Mouse (Mus musculus): ENCODE results near the gene Gm10799. TPM values are rescaled to one million over a fixed set of nuclear protein-coding genes. Genes with fewer than 3 reads are reported as not detected.
"Not testable (repeated sequence)": the region's sequence is repeated elsewhere in the genome, so short reads cannot be mapped to it uniquely, and the experiment has no call there.

The Gm10799 gene
- polyA plus RNA-seq, 1 experiment, result not detected

- TF ChIP-seq CTCF (IDR thresholded peaks at IDR 0.05; ENCODE audit: borderline replicate concordance, insufficient read depth, low read length) (no peak), POLR2A (IDR thresholded peaks at IDR 0.05; ENCODE audit: low read depth, low read length) (0 out of 2 replicates have a peak, but pooled peaks have one; percentile 33)
- Histone ChIP-seq H3K4me1 (ENCODE audit: control insufficient read depth, insufficient read depth, low read length) (no peaks in the 10 kb centered on the region), H3K27ac (ENCODE audit: insufficient read depth, low read length) (no peak within 1 kb of the TSS), H3K4me3 (ENCODE audit: insufficient read depth, low read length) (peak within 1 kb of the TSS; percentile 22)
Measured at GRCm38 (mm10) chr2:104069704-104070185, 1.4 kb upstream of the Gm10799 start, which contains the start of gene Cd59b. Gene Cd59b (plus strand): TSS chr2:104069849.

- not testable (repeated sequence) for H3K27ac ChIP-seq (ENCODE audit: insufficient read depth, low read length); H3K4me1 ChIP-seq (ENCODE audit: control insufficient read depth, insufficient read depth, low read length); H3K4me3 ChIP-seq (ENCODE audit: insufficient read depth, low read length)
Measured at GRCm38 (mm10) chr2:104065526-104065925, 2.8 kb downstream of the Gm10799 start, which contains the start of gene Gm10912. Gene Gm10912 (plus strand): TSS chr2:104065826.

GRCm38 (mm10) chr2:104064152-104064551 lies 4.2 kb downstream of the Gm10799 start:
- TF ChIP-seq POLR2A (IDR thresholded peaks at IDR 0.05; ENCODE audit: low read depth, low read length) (no peak), CTCF (IDR thresholded peaks at IDR 0.05; ENCODE audit: borderline replicate concordance, insufficient read depth, low read length) (no peak)
- Histone ChIP-seq H3K4me1 (ENCODE audit: control insufficient read depth, insufficient read depth, low read length) (no peaks in the 10 kb centered on the region), H3K27ac (ENCODE audit: insufficient read depth, low read length) (no peak overlapping the region), H3K4me3 (ENCODE audit: insufficient read depth, low read length) (no peak overlapping the region)

GRCm38 (mm10) chr2:104062665-104063064 lies 5.7 kb downstream of the Gm10799 start:
- no peaks in the 10 kb centered on the region for H3K4me1 ChIP-seq (ENCODE audit: control insufficient read depth, insufficient read depth, low read length)
- H3K27ac ChIP-seq (ENCODE audit: insufficient read depth, low read length), result no peak overlapping the region
- TF ChIP-seq POLR2A (IDR thresholded peaks at IDR 0.05; ENCODE audit: low read depth, low read length) (no peak), CTCF (IDR thresholded peaks at IDR 0.05; ENCODE audit: borderline replicate concordance, insufficient read depth, low read length) (no peak)
- no peak overlapping the region for H3K4me3 ChIP-seq (ENCODE audit: insufficient read depth, low read length)

GRCm38 (mm10) chr2:104060996-104061395 lies 7.4 kb downstream of the Gm10799 start:
- no peaks in the 10 kb centered on the region for H3K4me1 ChIP-seq (ENCODE audit: control insufficient read depth, insufficient read depth, low read length)
- no peak overlapping the region for H3K27ac ChIP-seq (ENCODE audit: insufficient read depth, low read length)
- TF ChIP-seq POLR2A (IDR thresholded peaks at IDR 0.05; ENCODE audit: low read depth, low read length) (no peak), CTCF (IDR thresholded peaks at IDR 0.05; ENCODE audit: borderline replicate concordance, insufficient read depth, low read length) (no peak)
- no peak overlapping the region for H3K4me3 ChIP-seq (ENCODE audit: insufficient read depth, low read length)

- H3K4me3 ChIP-seq (ENCODE audit: insufficient read depth, low read length), result no peak overlapping the region
- no peaks in the 10 kb centered on the region for H3K4me1 ChIP-seq (ENCODE audit: control insufficient read depth, insufficient read depth, low read length)
- no peak overlapping the region for H3K27ac ChIP-seq (ENCODE audit: insufficient read depth, low read length)
- no peak for TF ChIP-seq CTCF (IDR thresholded peaks at IDR 0.05; ENCODE audit: borderline replicate concordance, insufficient read depth, low read length)
Measured at GRCm38 (mm10) chr2:104059786-104060185, 8.6 kb downstream of the Gm10799 start.

GRCm38 (mm10) chr2:104058954-104059353 lies 9.4 kb downstream of the Gm10799 start:
- H3K4me3 ChIP-seq (ENCODE audit: insufficient read depth, low read length), result no peak overlapping the region
- no peaks in the 10 kb centered on the region for H3K4me1 ChIP-seq (ENCODE audit: control insufficient read depth, insufficient read depth, low read length)
- no peak overlapping the region for H3K27ac ChIP-seq (ENCODE audit: insufficient read depth, low read length)
- TF ChIP-seq POLR2A (IDR thresholded peaks at IDR 0.05; ENCODE audit: low read depth, low read length), result no peak
- TF ChIP-seq CTCF (IDR thresholded peaks at IDR 0.05; ENCODE audit: borderline replicate concordance, insufficient read depth, low read length), result no peak

GRCm38 (mm10) chr2:104058381-104058780 lies 10.0 kb downstream of the Gm10799 start:
- H3K4me1 ChIP-seq (ENCODE audit: control insufficient read depth, insufficient read depth, low read length), result no peaks in the 10 kb centered on the region
- no peak overlapping the region for H3K4me3 ChIP-seq (ENCODE audit: insufficient read depth, low read length)
- H3K27ac ChIP-seq (ENCODE audit: insufficient read depth, low read length), result no peak overlapping the region
- TF ChIP-seq POLR2A (IDR thresholded peaks at IDR 0.05; ENCODE audit: low read depth, low read length) (no peak), CTCF (IDR thresholded peaks at IDR 0.05; ENCODE audit: borderline replicate concordance, insufficient read depth, low read length) (no peak)

- Histone ChIP-seq H3K4me3 (ENCODE audit: insufficient read depth, low read length) (no peak overlapping the region), H3K4me1 (ENCODE audit: control insufficient read depth, insufficient read depth, low read length) (no peaks in the 10 kb centered on the region), H3K27ac (ENCODE audit: insufficient read depth, low read length) (no peak overlapping the region)
- TF ChIP-seq POLR2A (IDR thresholded peaks at IDR 0.05; ENCODE audit: low read depth, low read length) (no peak), CTCF (IDR thresholded peaks at IDR 0.05; ENCODE audit: borderline replicate concordance, insufficient read depth, low read length) (no peak)
Measured at GRCm38 (mm10) chr2:104044479-104045080, 23.8 kb downstream of the Gm10799 start.

- TF ChIP-seq CTCF (IDR thresholded peaks at IDR 0.05; ENCODE audit: borderline replicate concordance, insufficient read depth, low read length) (no peak), POLR2A (IDR thresholded peaks at IDR 0.05; ENCODE audit: low read depth, low read length) (no peak)
- no peaks in the 10 kb centered on the region for H3K4me1 ChIP-seq (ENCODE audit: control insufficient read depth, insufficient read depth, low read length)
- no peak overlapping the region for H3K27ac ChIP-seq (ENCODE audit: insufficient read depth, low read length)
Measured at GRCm38 (mm10) chr2:104043624-104044478, 24.5 kb downstream of the Gm10799 start.

More at GRCm38 (mm10) chr2:104043624-104044478, 24.5 kb downstream of the Gm10799 start:
- H3K4me3 ChIP-seq (ENCODE audit: insufficient read depth, low read length), result no peak overlapping the region
